Mouse (Mus musculus) brain, embryonic 14.5 days (tissue): ENCODE measurements at regions not wholly inside any gene's neighbourhood (a gene's known extent, or its start where the extent isn't known, plus 50 kb on each side); places are given as distances from the start of the nearest gene placed in this dataset.

Experiments
- CTCF ChIP-seq: fragments of 200-500 bp; IDR thresholded peaks from 2 replicates; pipeline ENCODE4 v1.5.1; 2012; ENCODE audit warnings: inconsistent platforms, mild to moderate bottlenecking, moderate library complexity, borderline replicate concordance; ENCODE audit not compliant: insufficient read depth, insufficient read length; ENCODE audit errors: extremely low read depth
- POLR2A ChIP-seq: fragments of 200-500 bp; IDR thresholded peaks from 2 replicates; pipeline ENCODE4 v1.6.1; 2012; ENCODE audit warnings: mild to moderate bottlenecking, inconsistent platforms, borderline replicate concordance; ENCODE audit not compliant: poor library complexity, insufficient read depth, insufficient read length, severe bottlenecking; ENCODE audit errors: extremely low read depth

DNA sequence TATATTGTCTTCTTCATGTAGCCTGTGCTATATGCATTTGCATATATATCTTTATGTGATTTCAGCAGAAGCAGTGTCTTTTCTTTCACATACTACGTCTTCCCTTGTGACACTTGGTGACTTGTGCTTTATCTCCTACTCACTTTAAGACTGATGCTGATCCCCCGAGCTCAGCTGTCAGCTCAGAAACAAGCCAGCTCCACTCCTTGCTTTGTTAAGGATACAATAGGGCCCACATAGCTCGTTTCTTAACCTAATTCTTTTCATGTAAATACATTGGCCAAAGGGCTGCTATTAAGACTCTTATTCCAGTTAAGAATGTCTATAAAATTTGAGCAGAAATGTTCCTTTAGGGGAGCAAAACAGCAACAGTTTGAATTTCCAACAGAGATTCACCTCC lies 193.8 kb upstream of the Hhip start:
- no peak for TF ChIP-seq CTCF
- TF ChIP-seq POLR2A, result no peak
